Mouse (Mus musculus): ENCODE measurements at regions not wholly inside any gene's neighbourhood (a gene's known extent, or its start where the extent isn't known, plus 50 kb on each side); places are given as distances from the start of the nearest gene placed in this dataset.
A peak's percentile ranks its signal among the peaks of the same experiment; 100 is the strongest.
"Not testable (repeated sequence)": the region's sequence is repeated elsewhere in the genome, so short reads cannot be mapped to it uniquely, and the experiment has no call there.

DNA sequence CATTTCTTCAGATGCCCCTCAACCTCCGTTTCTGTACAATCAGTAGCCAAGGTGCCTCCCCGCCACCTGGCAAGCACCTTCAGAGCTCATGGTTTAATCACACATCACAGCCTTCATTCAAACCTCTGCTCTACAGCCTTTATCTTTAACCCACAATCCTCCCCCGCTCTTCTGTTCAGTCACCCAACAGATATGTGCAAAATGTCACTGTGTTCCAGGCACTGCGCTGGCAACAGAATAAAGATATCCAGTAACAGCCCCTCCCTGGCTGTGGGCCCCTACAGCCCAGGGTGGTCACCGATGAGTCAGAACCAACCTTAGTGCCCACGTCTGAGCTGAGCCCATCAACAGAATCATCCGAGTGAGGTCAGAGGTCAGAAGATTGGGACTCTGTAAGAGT, 54.3 kb upstream of the Ddr1 start:
- Histone ChIP-seq H3K4me1 (ENCODE audit: control insufficient read depth, insufficient read depth, low read length) (peaks cover 4% of the 10 kb centered on the region; the same call in 1 of the 2 replicates), H3K36me3 (ENCODE audit: control insufficient read depth, insufficient read depth, low read length) (no peaks in the 10 kb centered on the region), H3K27ac (ENCODE audit: control insufficient read depth, insufficient read depth, low read depth, low read length) (no peak overlapping the region), H3K4me3 (ENCODE audit: control insufficient read depth, low read depth, low read length) (no peak overlapping the region), H3K27me3 (ENCODE audit: control insufficient read depth, insufficient read depth, low read length) (no peaks in the 10 kb centered on the region)
- no peak for TF ChIP-seq POLR2A (IDR thresholded peaks at IDR 0.05; ENCODE audit: control insufficient read depth, low read depth, low read length)
- TF ChIP-seq CTCF (IDR thresholded peaks at IDR 0.05; ENCODE audit: control insufficient read depth, insufficient read depth, insufficient replicate concordance, low read depth, low read length): no peak

GRCm38 (mm10) chr17:35759740-35760139, 55.3 kb upstream of the Ddr1 start:
- peaks cover 4% of the 10 kb centered on the region; the same call in 1 of the 2 replicates for H3K4me1 ChIP-seq (ENCODE audit: control insufficient read depth, insufficient read depth, low read length)
- TF ChIP-seq CTCF (IDR thresholded peaks at IDR 0.05; ENCODE audit: control insufficient read depth, insufficient read depth, insufficient replicate concordance, low read depth, low read length) (no peak), POLR2A (IDR thresholded peaks at IDR 0.05; ENCODE audit: control insufficient read depth, low read depth, low read length) (no peak)

GRCm38 (mm10) chr17:35762614-35763013, 58.2 kb upstream of the Ddr1 start:
- Histone ChIP-seq H3K4me1 (ENCODE audit: control insufficient read depth, insufficient read depth, low read length) (peaks cover 4% of the 10 kb centered on the region; the same call in 1 of the 2 replicates), H3K4me3 (ENCODE audit: control insufficient read depth, low read depth, low read length) (no peak overlapping the region), H3K36me3 (ENCODE audit: control insufficient read depth, insufficient read depth, low read length) (no peaks in the 10 kb centered on the region), H3K27me3 (ENCODE audit: control insufficient read depth, insufficient read depth, low read length) (no peaks in the 10 kb centered on the region), H3K27ac (ENCODE audit: control insufficient read depth, insufficient read depth, low read depth, low read length) (no peak overlapping the region)
- no peak for TF ChIP-seq POLR2A (IDR thresholded peaks at IDR 0.05; ENCODE audit: control insufficient read depth, low read depth, low read length)
- TF ChIP-seq CTCF (IDR thresholded peaks at IDR 0.05; ENCODE audit: control insufficient read depth, insufficient read depth, insufficient replicate concordance, low read depth, low read length): no peak

More at GRCm38 (mm10) chr17:35759740-35760139, 55.3 kb upstream of the Ddr1 start:
- H3K27me3 ChIP-seq (ENCODE audit: control insufficient read depth, insufficient read depth, low read length): no peaks in the 10 kb centered on the region
- no peak overlapping the region for H3K27ac ChIP-seq (ENCODE audit: control insufficient read depth, insufficient read depth, low read depth, low read length)
- no peak overlapping the region for H3K4me3 ChIP-seq (ENCODE audit: control insufficient read depth, low read depth, low read length)
- H3K36me3 ChIP-seq (ENCODE audit: control insufficient read depth, insufficient read depth, low read length): no peaks in the 10 kb centered on the region

GRCm38 (mm10) chr17:35763101-35763500, 58.4 kb upstream of the Ier3 start:
- no peak overlapping the region for H3K27ac ChIP-seq (ENCODE audit: control insufficient read depth, insufficient read depth, low read depth, low read length)
- H3K4me1 ChIP-seq (ENCODE audit: control insufficient read depth, insufficient read depth, low read length): peaks cover 4% of the 10 kb centered on the region; the same call in 1 of the 2 replicates
- no peaks in the 10 kb centered on the region for H3K36me3 ChIP-seq (ENCODE audit: control insufficient read depth, insufficient read depth, low read length)
- TF ChIP-seq POLR2A (IDR thresholded peaks at IDR 0.05; ENCODE audit: control insufficient read depth, low read depth, low read length) (no peak), CTCF (IDR thresholded peaks at IDR 0.05; ENCODE audit: control insufficient read depth, insufficient read depth, insufficient replicate concordance, low read depth, low read length) (no peak)
- H3K27me3 ChIP-seq (ENCODE audit: control insufficient read depth, insufficient read depth, low read length): no peaks in the 10 kb centered on the region
- H3K4me3 ChIP-seq (ENCODE audit: control insufficient read depth, low read depth, low read length): no peak overlapping the region

DNA sequence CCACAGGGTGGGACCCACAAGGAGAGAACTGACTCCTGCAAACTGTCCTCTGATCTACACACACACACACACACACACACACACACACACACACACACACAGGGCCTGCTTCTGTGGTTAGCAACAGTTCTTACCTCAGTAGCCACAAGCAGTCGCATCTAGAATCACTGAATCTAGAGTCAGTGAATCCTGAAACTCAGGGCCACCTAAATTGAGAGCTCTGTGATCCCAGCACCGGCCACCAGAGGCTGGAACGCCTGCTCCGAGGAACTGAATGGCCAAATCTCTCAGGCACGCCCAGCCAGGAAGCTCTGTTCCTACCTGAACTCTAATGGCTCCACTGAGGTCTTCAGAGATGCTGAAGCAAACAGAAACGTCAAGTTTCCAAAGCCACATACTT, 57.6 kb upstream of the Ier3 start:
- Histone ChIP-seq H3K36me3 (ENCODE audit: control insufficient read depth, insufficient read depth, low read length) (no peaks in the 10 kb centered on the region), H3K27me3 (ENCODE audit: control insufficient read depth, insufficient read depth, low read length) (no peaks in the 10 kb centered on the region), H3K27ac (ENCODE audit: control insufficient read depth, insufficient read depth, low read depth, low read length) (no peak overlapping the region), H3K4me3 (ENCODE audit: control insufficient read depth, low read depth, low read length) (no peak overlapping the region), H3K4me1 (ENCODE audit: control insufficient read depth, insufficient read depth, low read length) (peaks cover 1% of the 10 kb centered on the region; the same call in 1 of the 2 replicates)
- peak; percentile 38; the same call in 1 of the 2 replicates for TF ChIP-seq CTCF (IDR thresholded peaks at IDR 0.05; ENCODE audit: control insufficient read depth, insufficient read depth, insufficient replicate concordance, low read depth, low read length)
- TF ChIP-seq POLR2A (IDR thresholded peaks at IDR 0.05; ENCODE audit: control insufficient read depth, low read depth, low read length): no peak

- Histone ChIP-seq H3K36me3 (ENCODE audit: control insufficient read depth, insufficient read depth, low read length) (no peaks in the 10 kb centered on the region), H3K4me3 (ENCODE audit: control insufficient read depth, low read depth, low read length) (no peak overlapping the region), H3K4me1 (ENCODE audit: control insufficient read depth, insufficient read depth, low read length) (no peaks in the 10 kb centered on the region), H3K27ac (ENCODE audit: control insufficient read depth, insufficient read depth, low read depth, low read length) (no peak overlapping the region), H3K27me3 (ENCODE audit: control insufficient read depth, insufficient read depth, low read length) (no peaks in the 10 kb centered on the region)
- TF ChIP-seq CTCF (IDR thresholded peaks at IDR 0.05; ENCODE audit: control insufficient read depth, insufficient read depth, insufficient replicate concordance, low read depth, low read length) (no peak), POLR2A (IDR thresholded peaks at IDR 0.05; ENCODE audit: control insufficient read depth, low read depth, low read length) (no peak)
Measured at GRCm38 (mm10) chr17:35766406-35766805, 55.1 kb upstream of the Ier3 start.

GRCm38 (mm10) chr17:35769175-35769960, 52.1 kb upstream of the Ier3 start:
- no peaks in the 10 kb centered on the region for H3K27me3 ChIP-seq (ENCODE audit: control insufficient read depth, insufficient read depth, low read length)
- TF ChIP-seq CTCF (IDR thresholded peaks at IDR 0.05; ENCODE audit: control insufficient read depth, insufficient read depth, insufficient replicate concordance, low read depth, low read length) (no peak), POLR2A (IDR thresholded peaks at IDR 0.05; ENCODE audit: control insufficient read depth, low read depth, low read length) (no peak)
- H3K4me1 ChIP-seq (ENCODE audit: control insufficient read depth, insufficient read depth, low read length): no peaks in the 10 kb centered on the region
- no peaks in the 10 kb centered on the region for H3K36me3 ChIP-seq (ENCODE audit: control insufficient read depth, insufficient read depth, low read length)
- no peak overlapping the region for H3K27ac ChIP-seq (ENCODE audit: control insufficient read depth, insufficient read depth, low read depth, low read length)
- no peak overlapping the region for H3K4me3 ChIP-seq (ENCODE audit: control insufficient read depth, low read depth, low read length)

DNA sequence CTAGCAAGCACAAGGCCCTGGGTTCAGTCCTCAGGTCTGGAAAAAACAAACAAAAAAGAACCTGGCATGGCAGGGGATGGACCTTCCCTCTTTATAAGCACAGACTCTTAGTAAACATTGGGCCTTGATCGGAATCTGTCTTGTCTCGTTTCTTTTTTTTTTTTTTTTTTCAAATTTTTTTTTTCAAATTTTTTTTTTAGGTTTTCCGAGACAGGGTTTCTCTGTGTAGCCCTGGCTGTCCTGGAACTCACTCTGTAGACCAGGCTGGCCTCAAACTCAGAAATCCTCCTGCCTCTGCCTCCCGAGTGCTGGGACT, 51.6 kb upstream of the Ier3 start:
- not testable (repeated sequence) for H3K4me1 ChIP-seq (ENCODE audit: control insufficient read depth, insufficient read depth, low read length); H3K27me3 ChIP-seq (ENCODE audit: control insufficient read depth, insufficient read depth, low read length); H3K36me3 ChIP-seq (ENCODE audit: control insufficient read depth, insufficient read depth, low read length); H3K27ac ChIP-seq (ENCODE audit: control insufficient read depth, insufficient read depth, low read depth, low read length); H3K4me3 ChIP-seq (ENCODE audit: control insufficient read depth, low read depth, low read length)
